Mouse (Mus musculus) spleen, postnatal 36 days (tissue): ENCODE data around the gene Tcea2.

Source experiments
- DNase-seq, 2 experiments: peaks; one replicate each; pipeline ENCODE4 v3.0.0; 2022; ENCODE audit warnings: low spot score in 2 of 2, mixed read lengths in 1 of 2

Gene Tcea2

GRCm38 (mm10) chr2:181679951-181680715 is at the start of gene Tcea2:
Tcea2 (plus strand) TSS chr2:181680310.
- peak; percentile 70 to 73 for DNase-seq

- no peak for DNase-seq
Measured at GRCm38 (mm10) chr2:181632624-181633023, 47.5 kb upstream of the Tcea2 start.

GRCm38 (mm10) chr2:181635865-181636264 is 44.2 kb upstream of the Tcea2 start:
- DNase-seq: no peak

DNA sequence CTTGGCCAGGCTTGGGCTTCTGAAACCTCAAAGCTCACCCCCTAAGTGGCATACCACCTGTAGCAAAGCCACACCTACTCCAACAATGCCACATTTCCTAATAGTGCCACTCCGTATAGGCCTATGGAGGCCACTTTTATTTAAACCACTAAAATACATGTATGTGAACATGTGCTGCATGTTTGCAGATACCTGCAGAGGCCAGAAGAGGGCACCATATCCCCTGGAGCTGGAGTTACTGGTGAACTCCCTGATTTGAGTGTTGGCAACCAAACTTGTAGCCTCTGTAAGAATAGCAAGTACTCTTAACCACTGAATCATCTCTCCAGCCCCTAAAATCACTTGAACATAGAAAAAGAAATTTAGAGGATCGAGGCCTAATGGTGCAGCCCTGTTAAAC is 35.7 kb upstream of the Tcea2 start:
- peak; percentile 19 to 40 for DNase-seq

DNA sequence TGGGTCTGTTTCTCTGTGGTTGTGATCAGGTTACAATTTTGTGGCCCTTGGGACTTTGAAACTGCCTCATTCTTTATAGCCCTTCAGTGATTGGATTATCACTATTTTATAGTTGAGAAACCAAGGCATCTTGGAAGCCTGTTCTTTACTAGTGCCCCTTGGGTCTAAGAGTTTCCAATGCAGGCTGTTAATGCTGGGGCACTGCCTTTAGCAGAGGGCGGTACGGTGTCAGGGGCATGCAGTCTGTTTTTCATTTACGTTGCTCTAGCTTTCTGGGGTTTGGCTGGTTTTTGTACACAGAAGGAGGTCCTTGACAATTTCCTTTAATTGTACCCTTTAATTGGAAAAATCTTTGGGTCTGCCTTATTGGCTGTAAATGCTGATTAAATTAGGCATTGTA is 34.4 kb upstream of the Tcea2 start:
- no peak for DNase-seq

DNA sequence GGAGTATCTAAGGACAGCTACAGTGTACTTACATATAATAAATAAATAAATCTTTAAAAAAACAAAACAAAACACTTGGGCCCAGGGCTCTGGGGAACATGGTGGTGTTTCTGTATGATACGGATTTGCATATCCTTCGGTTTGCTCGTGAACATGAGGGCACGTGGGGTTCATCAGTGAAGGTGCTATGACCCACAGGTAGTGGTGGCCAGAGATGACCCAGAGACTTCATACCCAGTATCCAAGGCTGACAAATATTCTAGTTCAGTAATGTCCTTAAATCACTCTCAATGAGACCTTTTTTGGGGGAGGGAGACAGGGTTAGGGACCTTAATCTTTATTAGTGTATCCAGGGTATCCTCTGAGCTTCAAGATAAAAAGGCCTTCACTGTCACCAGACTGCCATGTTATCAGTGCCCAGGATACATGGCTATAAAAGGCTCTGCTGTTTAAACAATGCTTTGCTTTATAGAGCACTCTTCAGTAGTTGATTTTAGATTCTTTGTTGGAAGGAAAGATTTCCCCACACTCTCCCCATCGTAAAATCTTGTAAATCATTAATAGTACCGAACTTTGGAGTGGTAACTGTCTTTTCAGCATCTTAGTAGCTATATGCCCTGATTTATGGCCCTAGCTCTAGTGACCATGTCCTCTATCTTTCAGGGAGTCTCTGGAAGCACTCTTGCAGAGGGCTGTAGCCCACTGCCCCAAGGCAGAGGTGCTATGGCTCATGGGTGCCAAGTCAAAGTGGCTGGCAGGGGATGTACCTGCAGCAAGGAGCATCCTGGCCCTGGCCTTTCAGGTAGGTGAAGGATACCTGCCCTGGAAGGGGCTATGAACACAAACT is 33.3 kb upstream of the Tcea2 start:
- DNase-seq: no peak

GRCm38 (mm10) chr2:181648926-181649325 is 31.2 kb upstream of the Tcea2 start:
- no peak for DNase-seq

GRCm38 (mm10) chr2:181653065-181653464 is 27.0 kb upstream of the Tcea2 start:
- no peak for DNase-seq

- no peak for DNase-seq
Measured at GRCm38 (mm10) chr2:181653523-181653922, 26.6 kb upstream of the Tcea2 start.

- DNase-seq: no peak
Measured at GRCm38 (mm10) chr2:181656734-181657133, 23.4 kb upstream of the Tcea2 start, which contains the start of gene Gm29797. Gm29797 (plus strand) TSS chr2:181657034.

DNA sequence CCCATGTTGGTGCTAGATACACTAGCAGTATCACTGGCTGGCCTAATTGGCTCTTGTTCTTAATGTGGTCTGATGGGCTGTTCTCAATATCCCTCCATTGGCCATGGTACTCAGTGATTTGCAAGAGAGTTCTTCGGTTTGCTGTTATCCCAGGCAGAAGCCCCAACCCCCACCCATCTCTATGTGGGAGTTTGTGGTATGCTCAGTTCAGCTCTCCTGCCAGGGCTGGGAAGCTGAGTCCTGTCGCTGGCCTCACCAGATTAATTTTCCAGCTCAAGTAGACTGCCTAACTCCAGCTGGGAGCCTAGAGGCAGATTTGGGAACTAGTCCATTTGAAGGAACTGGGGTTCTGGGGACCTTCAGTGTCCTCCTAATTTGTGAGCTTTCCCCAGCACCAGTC is 22.7 kb upstream of the Tcea2 start:
- DNase-seq: no peak

DNA sequence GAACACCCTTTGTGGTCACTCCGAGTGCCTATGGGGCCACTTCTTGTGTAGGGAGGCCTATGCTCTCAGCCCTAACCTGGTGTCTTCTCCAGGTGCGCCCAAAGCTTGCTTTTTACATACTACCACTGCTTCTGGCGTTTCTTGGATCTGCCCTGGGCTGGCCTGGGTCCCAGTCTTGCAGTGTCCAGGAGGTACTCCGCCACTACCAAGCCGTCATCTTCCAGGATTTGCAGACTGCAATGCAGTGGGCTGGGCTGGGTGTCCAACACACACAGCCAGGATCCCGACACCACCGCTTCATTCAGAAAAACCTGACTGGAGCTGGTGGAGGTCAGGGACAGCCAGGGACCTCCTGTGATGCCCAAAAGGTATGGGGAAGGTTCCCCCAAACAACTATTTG is 21.6 kb upstream of the Tcea2 start:
- no peak for DNase-seq

DNA sequence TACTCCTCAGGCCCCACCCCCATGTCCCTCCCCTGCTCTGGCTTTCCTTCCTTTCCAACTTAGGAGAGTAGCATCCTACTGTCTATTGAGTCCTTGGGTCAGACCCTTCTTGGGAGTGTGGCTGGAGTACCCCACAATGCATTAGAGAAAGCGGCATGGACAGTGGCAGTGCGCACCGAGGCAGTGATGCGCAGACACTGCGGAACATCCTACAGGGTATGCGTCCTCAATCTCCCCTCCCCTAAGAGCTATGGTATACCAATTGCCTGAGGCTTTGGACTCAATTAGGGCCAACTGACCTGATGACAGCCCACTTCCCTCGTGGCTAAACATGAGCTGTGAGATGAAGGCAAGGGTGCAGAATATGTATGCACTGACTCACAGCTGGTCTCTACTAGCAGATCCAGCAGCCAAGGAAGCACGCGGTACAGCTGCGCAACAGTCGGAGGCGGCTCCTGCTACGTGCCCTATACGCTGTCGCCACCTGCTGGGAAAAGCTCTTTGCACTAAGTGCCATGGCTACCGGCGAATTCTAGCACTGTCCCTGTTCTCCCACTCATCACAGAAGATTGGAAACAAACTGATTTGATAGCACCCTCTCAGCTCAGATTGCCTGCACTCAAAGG is 21.1 kb upstream of the Tcea2 start:
- no peak for DNase-seq

DNA sequence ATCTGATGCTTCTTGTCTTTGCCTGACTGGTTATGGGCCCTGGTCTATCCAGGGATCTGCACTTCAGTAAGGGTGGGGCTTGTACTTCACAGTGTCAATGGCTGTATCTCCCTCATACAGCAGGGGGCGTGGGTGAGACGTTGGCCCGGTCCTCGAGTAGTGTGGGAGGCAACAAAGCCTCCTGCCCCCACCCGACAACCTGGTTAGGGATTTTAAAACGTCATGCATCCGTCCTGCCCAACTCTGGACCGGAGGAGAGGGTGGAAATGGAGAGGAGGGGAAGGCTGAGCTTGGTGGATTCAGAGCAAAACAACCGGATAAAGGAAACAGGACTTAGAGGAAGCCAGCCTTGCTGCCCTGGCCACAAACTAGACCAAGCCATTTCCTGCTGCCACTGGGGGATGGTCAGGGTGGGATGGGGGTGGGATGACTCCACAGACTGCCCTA is 20.5 kb upstream of the Tcea2 start:
- DNase-seq: peak; percentile 65 to 73

GRCm38 (mm10) chr2:181662620-181663297 is 17.4 kb upstream of the Tcea2 start:
- DNase-seq: no peak

DNA sequence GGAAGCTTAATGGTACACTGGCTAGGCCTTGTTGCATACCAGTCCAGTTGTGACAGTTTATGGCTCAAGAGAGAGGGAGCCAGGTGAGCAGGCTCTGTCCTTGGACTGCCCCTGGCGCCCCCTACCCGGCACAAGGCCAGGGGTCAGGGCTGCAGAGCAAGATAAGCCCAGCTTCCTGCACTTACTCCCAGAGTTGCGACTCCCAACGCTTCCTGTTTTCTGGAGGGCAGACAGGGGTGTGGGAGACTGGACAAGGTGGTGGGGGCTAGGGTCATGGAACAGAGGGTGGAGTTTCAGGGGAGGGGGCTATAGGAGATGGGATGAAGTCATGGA is 16.8 kb upstream of the Tcea2 start:
- DNase-seq: no peak

GRCm38 (mm10) chr2:181670285-181670912 is 9.7 kb upstream of the Tcea2 start:
- DNase-seq: no peak

DNA sequence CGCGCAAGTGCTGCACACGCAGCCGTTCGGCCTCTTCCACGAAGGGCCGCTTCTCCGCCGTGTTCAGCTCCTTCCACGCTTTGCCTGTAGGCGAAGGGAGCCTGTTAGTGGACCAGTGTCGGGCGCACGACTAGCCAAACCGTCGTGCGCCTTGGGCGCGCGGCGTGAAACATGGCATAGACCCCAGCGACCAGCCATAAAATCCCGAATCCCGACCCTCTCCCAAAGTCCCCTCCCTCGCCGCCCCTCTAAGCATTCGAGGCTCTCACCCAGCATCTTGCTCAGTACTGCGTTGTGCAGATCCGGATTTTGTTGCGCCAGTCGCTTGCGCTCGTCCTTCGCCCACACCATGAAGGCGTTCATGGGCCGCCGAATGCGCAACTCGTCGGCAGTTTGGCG is 9.2 kb upstream of the Tcea2 start:
- no peak for DNase-seq

- no peak for DNase-seq
Measured at GRCm38 (mm10) chr2:181671326-181671725, 8.8 kb upstream of the Tcea2 start, which contains the start of gene Sox18. Sox18 (minus strand) TSS chr2:181671640.

DNA sequence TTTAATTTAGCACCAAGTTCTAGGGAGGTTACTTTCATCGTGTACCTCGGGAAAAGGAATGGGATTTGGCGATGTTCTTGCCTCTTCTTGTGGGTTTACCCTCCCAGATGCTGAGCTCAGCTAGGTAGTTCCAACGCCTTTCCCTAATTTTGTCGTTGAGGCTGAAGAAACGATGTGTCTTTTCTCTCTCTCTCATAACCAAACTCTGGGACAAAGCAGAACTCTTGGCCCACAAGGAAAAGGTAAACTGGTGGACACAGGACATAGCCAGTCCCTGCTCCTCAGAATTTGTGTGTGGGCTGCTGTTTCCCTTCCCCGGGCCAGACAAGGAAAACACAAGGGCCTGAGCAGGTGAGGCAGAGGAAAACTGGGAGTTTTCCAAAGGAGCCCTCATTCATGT is 8.1 kb upstream of the Tcea2 start:
- DNase-seq: no peak

DNA sequence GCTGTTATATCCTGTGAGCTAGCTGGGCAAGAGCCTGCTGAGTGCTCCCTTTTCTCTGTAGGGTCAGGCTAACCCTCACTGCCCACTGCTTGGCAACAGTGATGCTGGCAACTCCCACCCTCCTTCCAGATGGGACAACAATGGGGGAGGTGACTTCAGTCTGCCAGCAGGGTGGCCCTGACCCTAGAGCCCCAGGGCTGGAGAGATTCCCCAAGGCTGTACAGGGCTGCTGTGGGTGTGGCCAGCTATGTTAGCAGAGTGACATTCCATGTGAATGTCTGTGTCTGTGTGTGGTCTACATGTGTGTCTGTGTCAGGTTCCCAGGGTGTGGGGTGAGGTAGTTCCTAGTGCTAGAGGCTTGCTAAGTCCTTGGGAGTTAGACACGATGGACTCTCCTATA is 6.6 kb upstream of the Tcea2 start:
- DNase-seq: no peak
